Mouse (Mus musculus) MN1 (cell line): Measurements from ENCODE around the gene Krtap2-4.

Experiments
- DNase-seq: peaks from one replicate; pipeline ENCODE4 v3.0.0-alpha.2; 2016; ENCODE audit warnings: low spot score

The Krtap2-4 gene

DNA sequence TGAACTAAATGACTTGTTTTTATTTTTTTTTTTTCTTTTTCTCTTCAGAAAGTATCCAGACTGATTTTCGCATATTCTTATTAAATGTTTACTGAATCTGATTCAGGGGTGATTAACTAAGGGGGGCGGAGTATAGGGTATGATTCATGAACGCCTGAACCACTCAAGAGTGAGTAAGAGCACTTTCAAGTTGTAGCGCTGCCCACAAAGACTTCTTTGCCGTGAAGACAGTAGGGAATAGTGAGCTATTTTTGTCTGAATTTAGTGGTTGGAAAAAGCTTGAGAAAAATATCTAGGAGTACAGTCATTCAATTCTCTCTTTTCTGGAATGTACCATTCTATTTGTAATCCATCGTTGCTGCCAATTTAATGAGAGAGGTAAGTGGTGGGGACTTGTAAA is 33.1 kb downstream of the Krtap2-4 start:
- no peak for DNase-seq

DNA sequence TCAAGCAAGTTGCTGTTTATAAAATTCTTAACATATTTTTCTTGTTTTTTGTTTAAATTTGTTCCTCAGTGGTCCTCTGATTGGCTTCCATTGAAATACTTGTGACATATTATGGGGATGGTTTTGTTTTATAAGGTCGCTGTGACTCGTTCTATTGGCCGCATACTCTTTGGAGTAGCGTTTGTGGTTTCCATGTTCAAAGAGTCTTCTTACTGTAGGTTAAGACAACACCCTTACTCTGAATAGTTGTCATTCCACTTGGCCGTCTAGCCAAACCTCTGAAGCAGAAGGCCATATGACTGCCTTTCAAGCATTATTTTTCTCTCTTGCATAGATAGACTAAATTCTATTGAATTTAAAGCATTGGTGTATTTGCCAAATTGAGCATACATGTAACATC is 33.6 kb downstream of the Krtap2-4 start:
- DNase-seq = no peak

DNA sequence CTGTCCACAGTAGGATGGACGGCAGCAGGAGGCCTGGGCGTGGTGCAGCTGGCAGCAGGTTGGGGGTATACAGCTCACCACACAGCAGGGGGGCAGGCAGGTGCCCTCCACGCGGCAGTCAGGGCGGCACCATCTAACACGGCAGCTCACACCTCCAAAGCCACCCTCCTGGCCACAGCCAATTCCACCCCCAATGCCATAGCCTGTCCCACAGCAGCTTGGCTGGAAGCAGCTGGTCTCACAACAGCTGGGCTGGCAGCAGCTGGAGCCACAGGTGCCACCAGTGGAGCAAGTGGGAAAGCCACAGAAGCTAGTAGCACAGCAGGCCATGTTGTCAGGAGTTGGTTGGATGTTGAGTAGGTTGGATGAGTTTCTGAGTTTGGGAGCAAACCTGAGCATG is 34.0 kb downstream of the Krtap2-4 start, which contains the start of gene Krtap1-5:
TSS of gene Krtap1-5 (minus strand) at position 381 of the 400 bp plus-strand sequence.
- no peak for DNase-seq

DNA sequence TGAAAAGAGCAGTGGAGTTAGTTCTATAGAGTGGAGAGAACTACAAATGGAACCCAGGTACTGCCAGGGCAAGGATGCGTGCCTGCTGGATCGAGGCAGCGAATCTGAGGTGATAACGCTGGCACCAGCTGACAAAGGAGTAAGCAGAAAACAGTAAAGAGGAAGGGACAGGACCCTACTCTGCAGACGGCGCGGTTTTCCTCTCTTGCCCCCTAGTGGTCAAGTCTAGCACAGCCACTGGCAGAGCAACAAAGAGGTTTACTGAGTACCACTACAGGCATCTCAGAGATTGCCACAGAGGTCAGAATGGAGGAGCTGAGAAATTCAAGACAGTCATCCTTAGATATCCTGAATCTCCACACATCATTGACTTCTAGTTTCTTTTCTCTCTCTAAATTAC is 40.5 kb downstream of the Krtap2-4 start:
- DNase-seq = no peak

DNA sequence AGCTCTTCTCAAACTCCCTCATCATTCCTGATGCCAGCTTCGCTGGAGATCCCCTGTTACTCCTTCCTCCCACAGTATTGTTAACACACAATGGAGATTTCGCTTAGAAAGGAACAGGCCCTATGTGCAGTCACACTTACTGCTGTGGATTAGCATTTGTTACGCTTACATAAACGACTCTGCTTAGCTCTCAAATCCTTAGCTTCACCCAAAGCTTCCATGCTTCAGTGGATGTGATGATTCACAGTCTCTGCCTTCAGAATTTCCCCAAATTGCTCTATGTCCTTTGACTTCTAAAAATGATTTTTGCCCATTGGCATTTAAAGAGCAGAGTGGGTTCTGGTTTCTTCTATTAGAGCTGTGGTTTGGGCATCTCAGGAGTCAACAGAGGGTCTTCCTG is 41.5 kb downstream of the Krtap2-4 start:
- DNase-seq = no peak

DNA sequence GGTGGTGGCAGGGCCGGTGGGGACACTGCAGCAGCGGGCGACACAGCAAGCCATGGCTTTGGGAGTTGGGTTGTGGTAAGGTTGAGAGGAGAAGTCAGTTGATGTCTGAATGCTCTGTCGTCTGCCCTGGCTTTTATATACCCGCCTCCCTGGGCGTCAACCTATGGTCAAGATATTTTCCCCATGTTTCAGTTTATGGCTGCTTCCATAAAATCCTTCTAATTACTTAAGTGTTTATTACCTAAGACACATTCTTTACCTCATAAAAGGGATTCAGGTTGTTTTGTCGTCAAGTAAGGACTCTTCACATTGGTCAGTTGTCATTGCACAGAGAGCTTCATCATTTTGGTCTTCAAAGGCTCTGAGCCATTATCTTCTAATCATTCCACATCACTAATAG is 48.1 kb downstream of the Krtap2-4 start, which contains the start of gene Krtap3-1:
TSS of gene Krtap3-1 (minus strand) at position 101 of the 400 bp plus-strand sequence.
- no peak for DNase-seq
